Mouse (Mus musculus) forebrain, embryonic 12.5 days (tissue): Measurements from ENCODE around the gene Slc25a44. TPM values are rescaled to one million over a fixed set of nuclear protein-coding genes. Genes with fewer than 3 reads are reported as not detected.
A peak's percentile ranks its signal among the peaks of the same experiment; 100 is the strongest.

Source experiments
- ATAC-seq: fragments of 200-750 bp; cut with Nextera tagmentation; 2 replicates; pipeline ENCODE4 v1.8.0; 2017; ENCODE audit warnings: moderate TSS enrichment; ENCODE audit not compliant: low FRiP score
- H3K27ac ChIP-seq: fragments of 300-500 bp; sonication (generic); 2 replicates; pipeline ENCODE4 v1.5.1; 2016; ENCODE audit warnings: mild to moderate bottlenecking
- H3K27me3 ChIP-seq: fragments of 300-500 bp; sonication (generic); 2 replicates; pipeline ENCODE4 v1.6.1; 2016; ENCODE audit warnings: mild to moderate bottlenecking
- H3K36me3 ChIP-seq: fragments of 300-500 bp; sonication (generic); replicated peaks from 2 replicates; pipeline ENCODE4 v1.6.1; 2016; ENCODE audit warnings: mild to moderate bottlenecking
- H3K4me1 ChIP-seq: fragments of 300-500 bp; sonication (generic); 2 replicates; pipeline ENCODE4 v1.6.1; 2016
- H3K4me2 ChIP-seq: fragments of 300-500 bp; sonication (generic); 2 replicates; pipeline ENCODE4 v1.6.1; 2016; ENCODE audit warnings: mild to moderate bottlenecking, moderate library complexity
- H3K4me3 ChIP-seq: fragments of 300-500 bp; sonication (generic); replicated peaks from 2 replicates; pipeline ENCODE4 v1.5.1; 2016; ENCODE audit warnings: mild to moderate bottlenecking
- H3K9ac ChIP-seq: fragments of 300-500 bp; sonication (generic); 2 replicates; pipeline ENCODE4 v1.6.1; 2016; ENCODE audit warnings: mild to moderate bottlenecking
- H3K9me3 ChIP-seq: fragments of 300-500 bp; sonication (generic); 2 replicates; pipeline ENCODE4 v1.6.1; 2016
- WGBS: fragments of 180-500 bp; shearing (Covaris S2); methylation state at CpG from one replicate; pipeline ENCODE4 v1.1.7; 2016; 5-methylcytosine and 5-hydroxymethylcytosine counted together
- polyA plus RNA-seq: library from polyadenylated mRNA; unstranded; fragments of >200 nt; fragmentation: Nextera tagmentation; extraction: Ambion mirVana; gene quantifications from 2 replicates; pipeline ENCODE4 v1.2.1, GENCODE M21; 2016

Slc25a44 gene
- polyA plus RNA-seq, 1 experiment from 2014 or later = 22.7 TPM

DNA sequence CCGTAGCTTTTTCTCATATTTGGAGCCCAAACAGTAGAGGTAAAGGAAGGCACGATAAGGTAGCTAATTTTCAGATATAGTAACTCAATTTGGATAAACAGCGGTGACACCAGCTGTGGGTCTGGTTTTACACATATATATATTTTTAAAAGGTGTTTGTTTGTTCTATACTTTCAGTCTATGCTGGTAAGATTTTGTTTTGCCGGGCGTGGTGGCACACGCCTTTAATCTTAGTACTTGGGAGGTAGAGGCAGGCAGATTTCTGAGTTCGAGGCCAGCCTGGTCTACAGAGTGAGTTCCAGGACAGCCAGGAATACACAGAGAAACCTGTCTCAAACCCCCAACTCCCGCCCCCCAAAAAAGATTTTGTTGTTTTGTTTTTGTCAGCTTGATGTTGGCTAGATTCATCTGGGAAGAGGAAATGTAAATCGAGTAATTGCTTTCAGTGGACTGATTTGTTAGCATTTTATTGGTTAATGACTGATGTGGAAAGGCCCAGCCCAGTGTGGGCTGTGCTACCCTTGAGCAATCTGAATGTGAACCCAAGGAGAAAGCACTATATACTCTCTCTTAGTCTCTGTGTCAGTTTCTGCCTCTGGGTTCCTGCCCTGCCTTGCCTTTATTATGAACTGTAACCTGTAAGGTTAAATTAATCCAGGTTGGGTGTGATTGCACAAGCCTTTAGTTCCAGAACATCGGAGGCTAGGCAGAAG, 925 bp upstream of the Slc25a44 start:
- no peaks in the 10 kb centered on the region for H3K27me3 ChIP-seq
- WGBS = 89% methylated on average over 10 of the region's 10 CpGs
- H3K4me3 ChIP-seq = no peak overlapping the region
- ATAC-seq = no peak
- no peak overlapping the region for H3K9ac ChIP-seq
- H3K27ac ChIP-seq = no peak overlapping the region
- H3K9me3 ChIP-seq = no peaks in the 10 kb centered on the region
- peaks cover 7% of the 10 kb centered on the region for H3K36me3 ChIP-seq
- H3K4me1 ChIP-seq = peaks cover 25% of the 10 kb centered on the region
- peak overlapping the region; percentile 96; the same call in 1 of the 2 replicates for H3K4me2 ChIP-seq

DNA sequence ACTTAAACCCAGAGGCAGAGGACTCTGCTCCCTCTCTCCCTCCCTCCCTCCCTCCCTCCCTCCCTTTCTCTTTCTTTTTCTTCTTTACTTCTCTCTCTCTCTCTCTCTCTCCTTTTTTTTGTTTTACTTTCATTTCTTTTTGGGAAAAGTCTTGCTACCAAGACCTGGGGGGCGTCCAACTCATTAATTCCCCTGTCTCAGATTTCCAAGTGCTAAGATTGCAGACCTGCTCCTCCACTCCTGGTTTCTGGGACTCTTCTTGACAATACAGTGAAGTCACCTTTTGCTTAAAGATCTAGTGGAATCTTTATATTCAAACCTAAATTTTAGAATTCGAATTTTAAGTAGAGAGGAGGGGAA, 371 bp upstream of the Slc25a44 start:
- Histone ChIP-seq H3K4me3 (peak overlapping the region; percentile 80; the same call in 1 of the 2 replicates), H3K36me3 (peaks cover 13% of the 10 kb centered on the region), H3K9ac (no peak overlapping the region), H3K4me2 (peak overlapping the region; percentile 96), H3K27ac (no peak overlapping the region), H3K27me3 (no peaks in the 10 kb centered on the region), H3K9me3 (no peaks in the 10 kb centered on the region), H3K4me1 (peaks cover 25% of the 10 kb centered on the region)
- peak; percentile 18; the same call in 1 of the 2 replicates for ATAC-seq
- WGBS = 4% methylated on average over 2 of the region's 2 CpGs

DNA sequence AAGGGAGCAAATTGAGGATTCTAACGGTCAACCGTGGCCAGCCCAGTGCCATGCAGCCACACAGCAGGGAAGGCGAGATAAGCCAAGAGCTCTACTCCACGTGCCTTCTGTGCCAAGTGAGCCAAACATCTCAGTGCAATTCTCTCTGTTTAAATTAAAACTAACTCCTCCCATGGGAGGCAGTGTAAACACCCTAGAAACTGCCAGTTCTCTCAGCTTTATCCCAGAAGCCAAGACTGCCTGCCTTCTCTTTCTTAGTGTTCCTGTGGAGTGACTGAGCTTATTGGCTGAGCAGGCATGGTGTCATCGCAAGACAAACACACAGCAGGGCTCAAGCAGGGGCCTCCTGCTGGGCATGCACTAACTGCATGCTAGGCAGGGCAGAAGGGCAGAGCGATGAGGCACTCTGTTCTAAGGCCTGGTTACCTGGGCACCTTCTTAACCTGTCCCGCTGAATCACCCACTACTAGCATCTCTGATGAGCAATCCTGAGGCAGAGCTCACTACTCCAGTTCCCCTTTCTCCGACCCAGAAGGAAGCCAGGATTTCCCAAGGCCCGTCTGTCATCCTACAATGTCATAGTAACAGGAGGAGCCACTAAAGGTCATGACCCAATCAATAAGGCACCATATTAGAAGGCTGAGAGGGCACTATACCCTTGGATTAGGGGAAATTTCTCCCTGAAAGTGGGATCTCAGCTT, 2.8 kb downstream of the Slc25a44 start:
- WGBS = 38% methylated on average over 9 of the region's 9 CpGs
- Histone ChIP-seq H3K4me3 (no peak overlapping the region), H3K9ac (0 out of 2 replicates have a peak overlapping the region, but pooled peaks have one; percentile 29), H3K4me2 (no peak overlapping the region; the same call in 1 of the 2 replicates), H3K9me3 (no peaks in the 10 kb centered on the region), H3K27me3 (no peaks in the 10 kb centered on the region), H3K4me1 (peaks cover 25% of the 10 kb centered on the region), H3K27ac (no peak overlapping the region), H3K36me3 (peaks cover 40% of the 10 kb centered on the region)
- no peak for ATAC-seq

DNA sequence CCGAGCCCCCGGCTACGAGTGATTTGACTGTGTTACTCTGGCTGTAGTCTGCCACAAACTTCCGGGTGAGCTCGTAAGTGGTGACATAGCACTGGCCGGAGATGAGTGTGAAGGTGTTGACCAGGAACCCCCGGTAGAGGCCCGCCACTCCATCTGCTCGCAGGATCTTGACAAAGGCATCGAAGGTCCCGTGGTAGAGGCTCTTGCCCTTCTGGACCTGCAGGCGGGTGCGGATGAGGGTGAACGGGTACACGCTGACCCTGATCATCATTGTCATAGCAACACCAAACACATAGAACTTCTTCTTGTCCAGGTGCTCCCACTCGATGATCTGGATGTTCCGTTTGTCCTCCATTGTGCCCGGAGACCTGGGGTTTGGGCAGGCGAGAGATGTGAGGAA, 4.2 kb downstream of the Slc25a44 start:
- Histone ChIP-seq H3K4me1 (peaks cover 25% of the 10 kb centered on the region), H3K4me2 (no peak overlapping the region), H3K9ac (no peak overlapping the region), H3K27ac (no peak overlapping the region), H3K27me3 (no peaks in the 10 kb centered on the region), H3K36me3 (peaks cover 54% of the 10 kb centered on the region), H3K9me3 (no peaks in the 10 kb centered on the region), H3K4me3 (no peak overlapping the region)
- no peak for ATAC-seq
- WGBS = 97% methylated on average over 19 of the region's 19 CpGs

DNA sequence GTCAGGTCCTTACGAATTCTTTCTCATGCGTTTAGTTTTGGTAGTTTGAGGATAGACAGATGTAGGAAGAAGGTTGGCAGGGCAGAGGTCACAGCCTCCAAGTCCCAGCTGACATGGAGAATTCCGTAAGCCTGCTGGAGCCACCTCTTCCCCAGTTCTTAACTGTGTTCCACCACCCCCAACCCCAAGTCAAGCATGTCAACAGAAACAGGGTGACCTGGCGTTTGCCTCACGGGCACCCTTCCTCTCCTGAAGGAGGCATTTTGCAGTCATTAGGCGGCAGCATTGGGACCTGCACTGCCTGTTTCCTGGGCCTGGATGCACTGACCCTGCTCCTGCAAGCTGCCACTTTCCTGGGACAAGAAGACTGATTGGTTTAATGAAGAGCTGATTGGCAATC, 6.9 kb downstream of the Slc25a44 start:
- H3K36me3 ChIP-seq = peaks cover 75% of the 10 kb centered on the region
- ATAC-seq = no peak
- no peak overlapping the region for H3K4me3 ChIP-seq
- 92% methylated on average over 6 of the region's 6 CpGs for WGBS
- no peaks in the 10 kb centered on the region for H3K9me3 ChIP-seq
- H3K4me2 ChIP-seq = no peak overlapping the region
- H3K9ac ChIP-seq = no peak overlapping the region
- H3K27ac ChIP-seq = no peak overlapping the region
- H3K4me1 ChIP-seq = peaks cover 10% of the 10 kb centered on the region; the same call in 1 of the 2 replicates
- H3K27me3 ChIP-seq = no peaks in the 10 kb centered on the region

DNA sequence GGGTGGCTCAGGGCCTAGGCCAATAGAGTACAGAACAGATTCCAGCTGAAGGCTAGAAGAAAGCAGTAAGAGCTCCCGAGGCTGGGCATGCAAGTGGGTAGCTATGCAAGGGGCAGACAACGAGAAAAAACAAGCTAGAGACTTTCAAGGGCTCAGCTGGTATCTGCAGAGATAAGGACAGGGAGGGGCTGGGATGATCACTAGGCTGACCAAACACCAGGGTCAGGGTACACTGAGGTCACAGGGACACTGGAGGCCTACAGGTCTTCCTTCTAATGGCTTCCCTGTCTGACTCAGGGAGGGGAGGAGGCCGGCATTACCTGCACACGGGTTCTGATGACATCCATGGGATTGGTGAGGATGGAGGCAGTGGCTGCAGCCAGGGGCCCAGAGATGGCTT, 9.3 kb downstream of the Slc25a44 start:
- H3K27ac ChIP-seq = no peak overlapping the region
- peaks cover 3% of the 10 kb centered on the region for H3K4me1 ChIP-seq
- H3K9ac ChIP-seq = no peak overlapping the region
- H3K36me3 ChIP-seq = peaks cover 84% of the 10 kb centered on the region
- H3K4me2 ChIP-seq = no peak overlapping the region
- ATAC-seq = no peak
- H3K4me3 ChIP-seq = no peak overlapping the region
- 92% methylated on average over 4 of the region's 4 CpGs for WGBS
- no peaks in the 10 kb centered on the region for H3K9me3 ChIP-seq
- H3K27me3 ChIP-seq = no peaks in the 10 kb centered on the region

DNA sequence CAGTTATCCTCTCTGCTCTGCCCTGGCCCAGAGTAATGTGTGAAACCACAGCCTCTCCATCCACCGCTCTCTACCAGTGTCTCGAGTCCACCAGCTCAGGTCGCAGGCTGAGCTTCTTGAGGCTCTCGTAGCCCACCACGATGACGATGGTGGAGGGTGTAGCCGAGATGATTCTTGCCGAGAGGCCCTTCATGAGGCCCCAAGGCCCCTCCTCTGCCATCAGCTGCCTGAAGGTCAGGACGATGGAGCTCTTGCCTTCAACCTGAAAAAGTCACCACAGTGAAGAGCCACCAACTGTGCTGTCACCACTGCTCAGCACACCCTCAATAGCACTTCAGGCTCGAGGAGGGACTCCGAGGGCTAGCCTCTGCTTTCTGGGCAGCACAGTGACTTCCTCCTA, 12.3 kb downstream of the Slc25a44 start:
- ATAC-seq = no peak
- peaks cover 55% of the 10 kb centered on the region for H3K36me3 ChIP-seq

DNA sequence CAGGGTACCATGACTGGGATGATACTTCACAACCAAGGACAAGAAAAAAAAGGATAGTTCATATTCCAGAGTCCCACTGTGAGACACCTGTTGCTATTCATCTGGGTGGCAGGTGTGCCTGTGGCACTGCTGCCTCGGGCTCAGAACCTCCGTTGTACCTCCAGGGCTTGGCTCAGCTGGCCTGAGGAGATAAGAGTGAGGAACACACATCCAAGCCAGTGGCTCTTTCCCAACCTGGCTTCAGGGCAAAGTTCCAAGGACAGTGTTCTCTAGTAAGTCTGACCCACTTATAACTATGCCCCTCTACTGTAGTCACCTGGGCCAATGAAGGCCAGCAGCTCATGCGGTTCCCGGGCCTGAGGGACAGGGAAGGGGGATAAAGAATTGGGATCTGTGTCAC, 13.3 kb downstream of the Slc25a44 start:
- peaks cover 28% of the 10 kb centered on the region for H3K4me1 ChIP-seq
- H3K36me3 ChIP-seq = peaks cover 48% of the 10 kb centered on the region
- no peak for ATAC-seq
- H3K4me3 ChIP-seq = no peak overlapping the region
- H3K4me2 ChIP-seq = no peak overlapping the region
- WGBS = 93% methylated on average over 4 of the region's 4 CpGs
- H3K9ac ChIP-seq = no peak overlapping the region
- H3K9me3 ChIP-seq = no peaks in the 10 kb centered on the region
- H3K27me3 ChIP-seq = no peaks in the 10 kb centered on the region
- no peak overlapping the region for H3K27ac ChIP-seq

More for the DNA sequence above, 12.3 kb downstream of the Slc25a44 start:
- Histone ChIP-seq H3K9ac (no peak overlapping the region), H3K4me3 (no peak overlapping the region), H3K4me1 (peaks cover 23% of the 10 kb centered on the region), H3K9me3 (no peaks in the 10 kb centered on the region), H3K4me2 (no peak overlapping the region), H3K27ac (no peak overlapping the region), H3K27me3 (no peaks in the 10 kb centered on the region)
- WGBS = 94% methylated on average over 11 of the region's 11 CpGs

DNA sequence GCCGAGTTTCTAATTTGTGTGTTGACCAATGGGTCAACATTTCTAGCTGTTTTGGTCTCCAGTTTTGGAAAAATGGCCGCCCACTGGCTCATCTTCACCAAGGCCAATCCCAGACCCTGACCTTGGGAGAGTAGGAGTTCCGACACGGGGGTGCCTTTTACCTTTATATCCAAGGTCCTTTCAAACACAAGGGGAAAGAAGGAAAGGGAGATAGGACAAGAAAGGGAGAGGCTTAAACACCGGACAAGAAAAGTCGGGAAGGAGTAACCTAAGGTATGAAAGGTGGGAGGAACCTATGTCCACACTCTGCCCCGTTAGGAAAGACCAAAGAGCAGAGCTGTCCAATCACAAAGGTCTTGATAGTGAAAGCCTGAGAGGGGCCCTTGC, 14.3 kb downstream of the Slc25a44 start:
- peak; percentile 9; the same call in 1 of the 2 replicates for ATAC-seq
- Histone ChIP-seq H3K4me1 (peaks cover 31% of the 10 kb centered on the region), H3K4me2 (peak overlapping the region; percentile 65), H3K27ac (peak overlapping the region; percentile 90), H3K4me3 (peak overlapping the region; percentile 68), H3K27me3 (no peaks in the 10 kb centered on the region), H3K9me3 (no peaks in the 10 kb centered on the region), H3K36me3 (peaks cover 38% of the 10 kb centered on the region), H3K9ac (peak overlapping the region; percentile 81; the same call in 1 of the 2 replicates)
- 24% methylated on average over 7 of the region's 7 CpGs for WGBS

DNA sequence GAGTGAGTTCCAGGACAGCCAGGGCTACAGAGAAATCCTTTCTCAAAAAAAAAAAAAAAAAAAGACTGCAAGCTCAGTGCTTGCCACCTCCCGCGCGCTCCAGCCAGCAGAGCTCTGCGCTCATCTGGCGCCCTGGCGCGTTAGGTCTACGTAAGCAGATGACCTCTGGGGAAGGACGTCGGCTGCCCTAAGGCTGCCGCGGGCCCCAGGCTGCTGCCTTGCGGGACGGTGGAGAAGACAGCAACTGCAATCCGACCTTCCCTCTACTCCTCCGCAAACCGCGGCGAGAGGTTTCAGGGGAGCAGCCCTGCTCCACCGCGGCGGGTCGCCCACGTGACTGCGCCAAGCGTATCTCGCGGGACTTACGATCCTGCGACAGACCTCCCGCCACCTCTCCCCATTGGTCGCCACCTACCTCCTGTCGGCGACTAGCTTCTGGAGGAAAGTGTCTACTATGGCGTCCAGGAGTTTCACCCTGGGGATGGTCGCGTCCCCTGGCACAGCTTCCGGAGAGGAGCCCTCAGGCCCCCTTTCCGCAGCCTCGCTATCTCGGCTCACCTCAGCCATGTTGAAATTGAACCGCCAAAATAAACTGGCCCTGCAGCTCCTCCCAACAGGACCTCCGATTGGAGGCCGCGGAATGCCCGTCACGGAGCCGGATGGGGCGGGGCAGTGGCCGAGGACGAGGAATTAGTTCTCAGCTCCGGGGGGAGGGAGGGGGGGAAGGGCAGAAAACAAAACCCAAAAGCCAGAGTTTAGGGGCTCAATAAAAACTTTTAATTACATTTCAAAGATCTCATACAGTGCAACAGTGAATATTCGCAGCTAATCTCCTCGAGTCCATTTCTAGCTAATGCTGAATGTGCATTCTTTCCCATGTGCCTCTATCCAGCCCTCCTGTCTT, 14.9 kb downstream of the Slc25a44 start, which contains the start of gene Pmf1:
Pmf1 (minus strand) TSS at position 591 of the 904 bp plus-strand sequence.
- under 1% methylated on average over 54 of the region's 54 CpGs for WGBS
- H3K36me3 ChIP-seq = peaks cover 32% of the 10 kb centered on the region
- ATAC-seq = peak; percentile 92

DNA sequence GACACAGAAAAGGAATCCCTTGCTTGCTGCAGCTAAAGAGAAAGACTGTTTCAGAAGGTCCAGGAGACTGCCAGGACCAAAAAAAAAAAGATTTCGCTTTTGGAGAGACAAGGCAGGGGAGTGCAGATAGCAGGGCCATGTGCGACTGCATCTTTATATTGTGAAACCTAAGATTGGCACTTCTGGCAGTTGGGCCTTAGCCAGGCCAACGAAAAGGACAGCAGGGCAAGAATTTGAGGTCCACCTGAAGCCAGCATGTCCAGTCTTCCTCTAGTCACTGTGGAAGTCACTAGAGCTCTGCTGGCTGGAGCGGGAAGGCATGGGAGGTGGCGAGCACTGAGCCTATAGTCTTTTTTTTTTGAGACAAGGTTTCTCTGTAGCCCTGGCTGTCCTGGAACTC, 16.0 kb downstream of the Slc25a44 start:
- no peak for ATAC-seq
- WGBS = 58% methylated on average over 5 of the region's 5 CpGs

More for the DNA sequence above, 14.9 kb downstream of the Slc25a44 start, which contains the start of gene Pmf1:
- Histone ChIP-seq H3K4me2 (peak within 1 kb of the TSS; percentile 65), H3K9ac (peak within 1 kb of the TSS; percentile 81), H3K27ac (peak within 1 kb of the TSS; percentile 90), H3K27me3 (no peaks in the 10 kb centered on the region), H3K4me1 (peaks cover 31% of the 10 kb centered on the region), H3K4me3 (peak within 1 kb of the TSS; percentile 68), H3K9me3 (no peaks in the 10 kb centered on the region)

DNA sequence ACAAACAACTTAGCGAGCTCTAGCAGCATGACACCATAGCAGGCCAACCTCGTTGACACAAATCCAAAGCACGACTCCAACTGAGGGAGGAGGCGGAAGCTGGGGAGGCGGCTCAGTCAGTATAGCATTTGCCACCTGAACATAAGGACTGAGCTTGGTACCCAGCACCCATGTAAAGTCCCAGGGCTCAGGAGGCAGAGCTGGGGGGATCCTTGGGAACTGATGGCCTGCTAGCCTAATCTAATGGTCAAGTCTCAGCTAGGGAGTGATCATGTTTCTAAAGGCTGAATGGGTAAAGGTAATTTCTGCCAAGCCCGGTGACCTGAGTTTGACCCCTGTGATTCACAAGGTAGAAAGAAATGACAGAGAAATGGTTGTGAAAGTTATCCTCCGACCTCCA, 17.4 kb downstream of the Slc25a44 start:
- WGBS = 65% methylated on average over 7 of the region's 7 CpGs
- Histone ChIP-seq H3K4me1 (peaks cover 31% of the 10 kb centered on the region), H3K9me3 (no peaks in the 10 kb centered on the region), H3K27ac (0 out of 2 replicates have a peak overlapping the region, but pooled peaks have one; percentile 9), H3K27me3 (no peaks in the 10 kb centered on the region), H3K9ac (no peak overlapping the region), H3K4me2 (no peak overlapping the region), H3K4me3 (no peak overlapping the region), H3K36me3 (peaks cover 20% of the 10 kb centered on the region)
- ATAC-seq = no peak

More for the DNA sequence above, 16.0 kb downstream of the Slc25a44 start:
- H3K27ac ChIP-seq = no peak overlapping the region
- H3K9ac ChIP-seq = peak overlapping the region; percentile 81
- H3K36me3 ChIP-seq = peaks cover 28% of the 10 kb centered on the region
- peaks cover 31% of the 10 kb centered on the region for H3K4me1 ChIP-seq
- peak overlapping the region; percentile 65 for H3K4me2 ChIP-seq
- peak overlapping the region; percentile 68 for H3K4me3 ChIP-seq
- H3K9me3 ChIP-seq = no peaks in the 10 kb centered on the region
- H3K27me3 ChIP-seq = no peaks in the 10 kb centered on the region
